Mouse (Mus musculus) liver, postnatal 0 days (tissue): Measurements from ENCODE around the gene Rap1b.

Source experiments
- CTCF ChIP-seq: sonication (generic); IDR thresholded peaks from 2 replicates; pipeline ENCODE4 v1.5.1; 2016; ENCODE audit warnings: antibody characterized with exemption, low read depth
- EP300 ChIP-seq: IDR thresholded peaks from 2 replicates; pipeline ENCODE4 v1.6.1; 2016; ENCODE audit warnings: antibody characterized with exemption, low read depth, mild to moderate bottlenecking

GRCm38 (mm10) chr10:117798436-117799035, 47.3 kb downstream of the Rap1b start:
- TF ChIP-seq CTCF (no peak), EP300 (no peak)
